Mouse (Mus musculus): ENCODE measurements at regions not wholly inside any gene's neighbourhood (a gene's known extent, or its start where the extent isn't known, plus 50 kb on each side); places are given as distances from the start of the nearest gene placed in this dataset.

DNA sequence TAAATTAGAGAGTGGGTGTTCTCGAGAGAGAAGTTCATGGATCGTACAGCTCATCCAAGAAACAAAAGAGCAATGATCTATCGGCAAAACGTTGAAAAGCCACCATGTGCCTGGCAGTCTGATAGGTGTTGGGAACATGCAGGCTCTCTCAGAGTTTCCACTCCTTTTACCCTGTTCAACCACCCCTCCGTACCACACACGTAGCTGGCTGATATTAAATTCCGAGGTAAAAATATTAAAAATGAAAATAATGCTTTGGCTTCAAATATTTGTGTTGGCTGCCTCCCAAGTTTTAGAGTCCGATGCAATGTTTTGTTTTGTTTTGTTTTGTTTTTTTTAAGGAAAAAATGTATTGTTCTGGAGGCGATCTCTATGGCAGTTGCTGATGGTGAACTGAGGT lies 418.0 kb upstream of the Id4 start:
- Histone ChIP-seq H3K4me2 (no peak overlapping the region), H3K4me1 (replicated peaks) (no peaks in the 10 kb centered on the region)
- WGBS (ENCODE audit: insufficient replicate concordance): 74% methylated on average over 9 of the region's 9 CpGs

GRCm38 (mm10) chr13:47843541-47844267 lies 417.3 kb upstream of the Id4 start:
- no peak overlapping the region for H3K4me2 ChIP-seq
- no peaks in the 10 kb centered on the region; the same call in 1 of the 2 replicates for H3K9me3 ChIP-seq (replicated peaks)
- no peak overlapping the region for H3K27ac ChIP-seq (replicated peaks)
- H3K9ac ChIP-seq: no peak overlapping the region
- WGBS (ENCODE audit: insufficient replicate concordance): 53% methylated on average over 13 of the region's 13 CpGs
- no peaks in the 10 kb centered on the region for H3K4me1 ChIP-seq (replicated peaks)
- no peak overlapping the region for H3K4me3 ChIP-seq (replicated peaks)
- no peaks in the 10 kb centered on the region for H3K36me3 ChIP-seq (replicated peaks)
- ATAC-seq (ENCODE audit: insufficient read depth): no peak
- no peaks in the 10 kb centered on the region for H3K27me3 ChIP-seq

More for the DNA sequence above, 418.0 kb upstream of the Id4 start:
- H3K9me3 ChIP-seq (replicated peaks): no peaks in the 10 kb centered on the region; the same call in 1 of the 2 replicates
- H3K36me3 ChIP-seq (replicated peaks): no peaks in the 10 kb centered on the region
- ATAC-seq (ENCODE audit: insufficient read depth): no peak
- no peak overlapping the region for H3K9ac ChIP-seq
- H3K27ac ChIP-seq (replicated peaks): no peak overlapping the region
- no peaks in the 10 kb centered on the region for H3K27me3 ChIP-seq
- no peak overlapping the region for H3K4me3 ChIP-seq (replicated peaks)

DNA sequence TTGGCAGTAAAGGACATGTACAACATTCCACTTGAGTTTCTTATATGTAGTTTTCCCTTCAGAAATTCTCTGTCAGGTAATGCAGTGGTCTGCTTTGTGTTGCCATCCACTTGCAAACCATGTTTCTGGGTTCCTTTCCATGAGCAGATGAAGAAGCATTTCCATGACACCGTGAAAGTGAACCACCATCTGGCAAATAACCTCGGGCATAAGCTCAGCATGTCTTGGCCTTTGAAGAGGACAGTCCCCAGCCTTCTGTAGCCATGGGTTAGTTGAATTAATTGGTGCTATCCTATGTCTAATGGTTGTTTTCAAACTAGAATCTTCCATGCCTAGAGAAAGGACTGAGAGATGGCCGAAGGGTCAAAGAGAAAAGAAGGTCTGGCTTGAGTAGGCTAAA lies 414.3 kb upstream of the Id4 start:
- ATAC-seq (ENCODE audit: insufficient read depth): no peak
- WGBS (ENCODE audit: insufficient replicate concordance): 55% methylated on average over 3 of the region's 3 CpGs
- H3K27me3 ChIP-seq: no peaks in the 10 kb centered on the region
- H3K4me2 ChIP-seq: no peak overlapping the region
- no peaks in the 10 kb centered on the region for H3K4me1 ChIP-seq (replicated peaks)
- no peak overlapping the region for H3K4me3 ChIP-seq (replicated peaks)
- no peak overlapping the region for H3K9ac ChIP-seq
- no peaks in the 10 kb centered on the region for H3K36me3 ChIP-seq (replicated peaks)
- H3K27ac ChIP-seq (replicated peaks): no peak overlapping the region
- no peaks in the 10 kb centered on the region; the same call in 1 of the 2 replicates for H3K9me3 ChIP-seq (replicated peaks)

DNA sequence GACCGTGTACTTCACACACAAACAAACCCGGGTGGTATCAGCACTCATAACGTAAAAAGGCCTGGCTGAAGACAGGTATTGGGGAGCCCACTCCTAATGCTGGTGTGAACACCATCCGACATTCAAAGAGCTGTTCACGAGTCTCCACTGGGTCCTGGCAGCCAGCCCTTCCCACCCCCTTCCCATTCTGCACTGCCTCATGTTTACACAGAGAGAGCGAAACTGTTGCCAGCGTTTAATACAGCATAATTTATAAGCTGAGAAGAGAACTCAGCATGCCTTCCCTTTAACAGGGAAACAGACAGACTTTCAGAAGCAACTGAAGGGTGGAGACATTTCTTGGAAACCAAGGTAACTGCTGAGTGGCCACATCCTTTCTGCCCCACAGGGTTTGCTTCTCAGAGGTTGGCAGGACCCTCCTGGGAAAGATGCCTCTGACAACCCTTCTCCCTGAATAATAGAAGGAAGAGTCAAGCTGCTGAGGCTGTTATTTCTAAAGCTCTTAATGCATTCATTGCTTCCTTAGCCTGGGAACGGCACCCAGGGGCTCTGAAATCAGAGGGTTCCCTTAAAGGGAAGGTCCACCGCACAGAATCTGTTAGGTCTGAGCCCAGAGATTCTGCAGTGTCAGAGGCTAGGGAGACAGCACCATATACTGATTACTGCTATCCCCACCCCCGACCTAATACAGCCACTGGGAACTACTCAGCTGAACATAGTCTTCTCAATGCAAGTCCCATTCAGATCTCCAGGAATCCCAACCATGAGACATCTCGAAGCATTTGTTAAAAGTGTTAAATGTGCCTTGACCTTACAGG lies 412.4 kb upstream of the Id4 start:
- WGBS (ENCODE audit: insufficient replicate concordance): 51% methylated on average over 11 of the region's 11 CpGs

DNA sequence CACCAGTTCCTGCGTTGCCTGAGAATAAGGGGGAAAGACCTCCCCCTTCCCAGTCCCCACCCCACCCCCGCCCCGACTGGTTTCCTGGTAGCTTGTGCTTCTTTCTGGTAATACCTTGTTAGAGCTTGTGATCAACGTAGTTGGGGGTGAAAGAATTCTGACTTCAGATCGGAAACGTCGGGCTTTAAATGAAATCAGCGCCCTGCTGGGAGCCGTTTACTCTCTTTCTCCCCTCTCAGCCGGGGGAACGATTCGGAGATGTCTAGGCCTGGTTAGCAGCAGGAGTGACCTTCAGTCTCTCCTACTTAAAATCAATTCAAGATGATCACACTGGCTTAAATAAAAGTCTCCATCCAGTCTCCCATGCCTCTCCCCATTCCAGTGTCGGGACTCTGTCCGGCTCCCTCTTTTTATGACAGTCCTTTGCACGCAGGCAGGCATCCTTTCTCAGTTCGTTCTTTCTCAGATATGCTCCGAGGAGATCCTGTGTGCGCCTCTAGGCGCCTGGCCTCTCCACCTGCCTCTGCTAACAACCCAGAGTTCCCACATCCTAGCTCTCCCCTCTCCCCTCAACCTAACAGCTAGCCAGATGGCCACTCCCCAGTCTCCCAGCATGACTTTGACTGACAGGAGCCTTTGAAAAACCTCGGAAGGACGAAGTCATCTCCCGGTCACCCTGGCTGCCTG lies 405.5 kb upstream of the Id4 start:
- no peaks in the 10 kb centered on the region for H3K36me3 ChIP-seq (replicated peaks)
- no peak overlapping the region for H3K4me2 ChIP-seq
- no peaks in the 10 kb centered on the region for H3K4me1 ChIP-seq (replicated peaks)
- peaks cover 5% of the 10 kb centered on the region; the same call in 1 of the 2 replicates for H3K27me3 ChIP-seq
- no peak overlapping the region for H3K27ac ChIP-seq (replicated peaks)
- WGBS (ENCODE audit: insufficient replicate concordance): 5% methylated on average over 22 of the region's 22 CpGs
- H3K9me3 ChIP-seq (replicated peaks): no peaks in the 10 kb centered on the region
- ATAC-seq (ENCODE audit: insufficient read depth): no peak
- H3K9ac ChIP-seq: no peak overlapping the region
- no peak overlapping the region for H3K4me3 ChIP-seq (replicated peaks)

More for the DNA sequence above, 412.4 kb upstream of the Id4 start:
- no peaks in the 10 kb centered on the region for H3K36me3 ChIP-seq (replicated peaks)
- H3K27ac ChIP-seq (replicated peaks): no peak overlapping the region
- H3K4me1 ChIP-seq (replicated peaks): no peaks in the 10 kb centered on the region
- no peak for ATAC-seq (ENCODE audit: insufficient read depth)
- no peaks in the 10 kb centered on the region for H3K27me3 ChIP-seq
- H3K4me2 ChIP-seq: no peak overlapping the region
- no peak overlapping the region for H3K9ac ChIP-seq
- no peaks in the 10 kb centered on the region for H3K9me3 ChIP-seq (replicated peaks)
- no peak overlapping the region for H3K4me3 ChIP-seq (replicated peaks)

- H3K27ac ChIP-seq (replicated peaks): no peak overlapping the region
- H3K27me3 ChIP-seq: peaks cover 5% of the 10 kb centered on the region; the same call in 1 of the 2 replicates
- H3K4me1 ChIP-seq (replicated peaks): no peaks in the 10 kb centered on the region
- WGBS (ENCODE audit: insufficient replicate concordance): 61% methylated on average over 4 of the region's 4 CpGs
- H3K9ac ChIP-seq: no peak overlapping the region
- no peak overlapping the region for H3K4me3 ChIP-seq (replicated peaks)
- H3K4me2 ChIP-seq: no peak overlapping the region
- H3K36me3 ChIP-seq (replicated peaks): no peaks in the 10 kb centered on the region
- ATAC-seq (ENCODE audit: insufficient read depth): no peak
- no peaks in the 10 kb centered on the region for H3K9me3 ChIP-seq (replicated peaks)
These were observed 402.1 kb upstream of the Id4 start for GRCm38 (mm10) chr13:47858946-47859345.

DNA sequence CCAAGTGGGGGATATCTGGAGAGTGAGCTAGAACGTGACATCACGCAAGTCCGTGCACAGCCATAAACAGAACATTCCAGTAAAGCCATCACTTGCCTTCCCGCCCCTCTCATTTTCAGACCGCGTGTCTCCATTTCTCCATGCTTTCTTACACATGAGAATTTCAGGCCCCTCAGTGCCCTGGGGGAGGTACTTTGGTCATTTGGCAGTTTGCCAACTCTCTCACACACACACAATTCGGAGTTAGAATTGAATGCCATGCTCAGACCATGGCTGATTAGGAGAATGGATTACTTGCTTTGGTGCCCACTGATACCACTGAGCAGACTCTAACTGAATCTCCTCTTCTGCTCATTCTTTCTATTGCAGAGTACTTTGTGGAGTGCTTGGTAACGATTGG lies 400.7 kb upstream of the Id4 start:
- H3K4me1 ChIP-seq (replicated peaks): no peaks in the 10 kb centered on the region
- ATAC-seq (ENCODE audit: insufficient read depth): no peak
- H3K4me2 ChIP-seq: no peak overlapping the region
- no peaks in the 10 kb centered on the region for H3K36me3 ChIP-seq (replicated peaks)
- H3K27ac ChIP-seq (replicated peaks): no peak overlapping the region
- no peaks in the 10 kb centered on the region for H3K9me3 ChIP-seq (replicated peaks)
- H3K4me3 ChIP-seq (replicated peaks): no peak overlapping the region
- H3K9ac ChIP-seq: no peak overlapping the region
- peaks cover 5% of the 10 kb centered on the region; the same call in 1 of the 2 replicates for H3K27me3 ChIP-seq
- WGBS (ENCODE audit: insufficient replicate concordance): 73% methylated on average over 8 of the region's 8 CpGs

GRCm38 (mm10) chr13:47862896-47863295 lies 398.1 kb upstream of the Id4 start:
- H3K27me3 ChIP-seq: no peaks in the 10 kb centered on the region
- ATAC-seq (ENCODE audit: insufficient read depth): no peak
- H3K9ac ChIP-seq: no peak overlapping the region
- H3K4me1 ChIP-seq (replicated peaks): no peaks in the 10 kb centered on the region
- H3K4me2 ChIP-seq: no peak overlapping the region
- H3K4me3 ChIP-seq (replicated peaks): no peak overlapping the region
- H3K36me3 ChIP-seq (replicated peaks): no peaks in the 10 kb centered on the region
- WGBS (ENCODE audit: insufficient replicate concordance): 56% methylated on average over 3 of the region's 3 CpGs
- H3K27ac ChIP-seq (replicated peaks): no peak overlapping the region
- no peaks in the 10 kb centered on the region for H3K9me3 ChIP-seq (replicated peaks)

- ATAC-seq (ENCODE audit: insufficient read depth): no peak
- WGBS (ENCODE audit: insufficient replicate concordance): 41% methylated on average over 4 of the region's 4 CpGs
- Histone ChIP-seq H3K9ac (no peak overlapping the region), H3K36me3 (replicated peaks) (no peaks in the 10 kb centered on the region), H3K4me2 (no peak overlapping the region), H3K9me3 (replicated peaks) (no peaks in the 10 kb centered on the region), H3K4me3 (replicated peaks) (no peak overlapping the region), H3K4me1 (replicated peaks) (no peaks in the 10 kb centered on the region), H3K27me3 (no peaks in the 10 kb centered on the region), H3K27ac (replicated peaks) (no peak overlapping the region)
These were observed 392.4 kb upstream of the Id4 start for GRCm38 (mm10) chr13:47868656-47869055.

DNA sequence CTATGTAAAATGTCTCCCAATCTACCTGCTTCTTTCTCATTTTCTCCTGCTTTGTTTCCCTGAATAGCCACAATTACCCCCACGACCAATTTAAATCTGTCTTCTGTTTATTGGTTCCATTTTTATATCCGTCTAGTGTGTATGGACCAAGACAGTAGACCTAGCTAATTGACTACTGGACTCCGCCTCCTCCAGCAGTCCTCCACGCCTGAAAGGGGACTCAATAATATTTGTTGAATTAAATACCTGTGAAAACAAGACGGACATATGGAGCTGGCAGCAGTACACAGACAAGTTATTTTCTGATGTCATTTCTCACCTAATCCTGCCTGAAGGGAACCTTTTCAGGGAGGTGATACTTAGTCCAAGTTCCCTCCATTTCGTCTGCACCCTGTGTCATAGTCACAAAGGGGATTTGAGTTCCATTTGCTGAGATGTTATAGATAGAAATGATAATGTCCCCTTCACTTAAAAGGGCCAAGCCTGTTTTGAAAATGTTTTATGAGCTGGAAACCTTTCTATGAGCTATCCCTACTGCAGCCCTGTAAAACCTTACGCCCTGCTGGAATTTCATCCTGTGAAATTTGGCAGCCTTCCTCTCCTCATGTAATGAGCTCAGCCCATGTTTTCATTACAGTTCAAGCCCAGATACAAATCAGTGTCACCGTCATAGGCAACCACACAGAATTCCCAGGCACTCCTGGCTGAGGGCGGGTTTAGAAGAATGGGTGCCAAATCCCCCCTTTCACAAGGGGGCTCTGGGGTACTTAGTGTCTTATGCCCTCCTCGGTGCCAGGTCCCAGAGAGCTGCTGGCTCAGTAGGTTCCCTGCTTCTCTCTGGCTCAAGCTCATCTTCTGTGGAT lies 391.1 kb upstream of the Id4 start:
- Histone ChIP-seq H3K4me1 (replicated peaks) (no peaks in the 10 kb centered on the region), H3K9ac (no peak overlapping the region), H3K36me3 (replicated peaks) (no peaks in the 10 kb centered on the region), H3K4me2 (no peak overlapping the region), H3K4me3 (replicated peaks) (no peak overlapping the region), H3K27ac (replicated peaks) (no peak overlapping the region), H3K9me3 (replicated peaks) (no peaks in the 10 kb centered on the region), H3K27me3 (no peaks in the 10 kb centered on the region)
- WGBS (ENCODE audit: insufficient replicate concordance): 55% methylated on average over 10 of the region's 10 CpGs
- ATAC-seq (ENCODE audit: insufficient read depth): no peak

Data from liver, embryonic 15.5 days (tissue).